Mouse (Mus musculus) regulatory T cell (primary cell): ENCODE data around the gene Gm3106.

Source experiments
- in situ Hi-C: fragments of 300-600 bp; cut with MboI, MseI; formaldehyde crosslinking; loops from one replicate; pipeline ENCODE4 v1.15.1; 2025; ENCODE audit warnings: high pct_unique_total_duplicates

Gm3106 gene

GRCm38 (mm10) chr5:94217705-94218104, at the start of gene Gm3106:
Gene Gm3106, plus strand, starts transcription at chr5:94218005.
- in situ Hi-C loops, result loop anchor here (25.0 kb wide), 2 partner anchors 380 to 755 kb away; partner anchors contain the start of gene Gm7792
